Mouse (Mus musculus) left cerebral cortex, adult 8-10 months (tissue): Measurements from ENCODE around the gene Hnrnpc. TPM values are rescaled to one million over a fixed set of nuclear protein-coding genes. Genes with fewer than 3 reads are reported as not detected.
"Not testable (repeated sequence)": the region's sequence is repeated elsewhere in the genome, so short reads cannot be mapped to it uniquely, and the experiment has no call there.

ENCODE experiments used
- DNase-seq, 2 experiments: peaks; one replicate each; pipeline ENCODE4 v3.0.0; 2022; ENCODE audit warnings: low spot score in 2 of 2
- total RNA-seq, 4 experiments: library from RNA; stranded (reverse); gene quantifications; 2 replicates each; pipeline ENCODE4 v1.2.4; 2022

Hnrnpc gene
- total RNA-seq, 4 experiments from 2014 or later, result 182 to 218 (median 204) TPM

DNA sequence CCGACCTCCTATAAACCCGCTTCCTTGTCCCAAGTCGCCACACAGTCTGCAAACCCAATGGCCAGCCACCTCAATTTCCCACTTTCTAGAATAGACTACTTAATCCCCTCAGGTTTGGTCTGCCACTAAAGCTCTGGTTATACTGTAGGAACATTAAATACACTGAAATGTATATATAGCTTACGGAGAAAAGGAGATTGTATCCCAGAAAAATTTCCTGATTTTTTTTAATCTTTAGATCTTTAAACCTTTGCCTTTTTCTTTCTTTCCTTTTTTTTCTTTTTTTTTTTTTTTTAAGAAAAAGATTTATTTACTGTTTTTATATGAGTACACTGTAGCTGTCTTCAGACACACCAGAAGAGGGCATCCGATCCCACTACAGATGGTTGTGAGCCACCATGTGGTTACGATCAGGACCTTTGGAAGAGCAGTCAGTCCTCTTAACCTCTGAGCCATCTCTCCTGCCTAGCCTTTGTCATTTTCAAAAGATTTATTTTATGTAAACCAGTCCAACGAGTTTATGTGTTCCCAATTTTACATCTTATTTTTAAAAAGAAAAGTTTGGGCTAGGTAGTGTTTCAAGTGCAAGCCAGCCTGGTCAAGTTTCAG, 953 bp upstream of the Hnrnpc start:
- no peak for DNase-seq

DNA sequence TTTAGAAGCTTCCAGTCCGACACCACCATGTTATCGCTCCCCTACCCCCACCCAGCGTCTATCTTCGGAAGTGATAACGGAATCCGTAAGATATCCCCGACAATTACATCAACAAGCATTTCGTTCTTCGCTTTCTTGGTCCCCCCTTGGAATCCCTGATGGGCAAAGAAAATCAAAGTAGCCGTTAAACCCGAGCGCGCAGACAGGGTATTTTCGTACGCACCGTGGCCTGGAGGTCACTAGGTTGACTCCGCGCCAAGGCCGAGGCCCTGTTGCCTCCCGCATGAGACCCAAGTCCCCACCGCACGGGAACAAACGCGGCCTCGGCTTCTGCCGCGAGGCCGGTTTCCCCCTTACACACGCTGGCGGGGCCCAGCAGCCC, 363 bp downstream of the Hnrnpc start:
- no peak for DNase-seq

DNA sequence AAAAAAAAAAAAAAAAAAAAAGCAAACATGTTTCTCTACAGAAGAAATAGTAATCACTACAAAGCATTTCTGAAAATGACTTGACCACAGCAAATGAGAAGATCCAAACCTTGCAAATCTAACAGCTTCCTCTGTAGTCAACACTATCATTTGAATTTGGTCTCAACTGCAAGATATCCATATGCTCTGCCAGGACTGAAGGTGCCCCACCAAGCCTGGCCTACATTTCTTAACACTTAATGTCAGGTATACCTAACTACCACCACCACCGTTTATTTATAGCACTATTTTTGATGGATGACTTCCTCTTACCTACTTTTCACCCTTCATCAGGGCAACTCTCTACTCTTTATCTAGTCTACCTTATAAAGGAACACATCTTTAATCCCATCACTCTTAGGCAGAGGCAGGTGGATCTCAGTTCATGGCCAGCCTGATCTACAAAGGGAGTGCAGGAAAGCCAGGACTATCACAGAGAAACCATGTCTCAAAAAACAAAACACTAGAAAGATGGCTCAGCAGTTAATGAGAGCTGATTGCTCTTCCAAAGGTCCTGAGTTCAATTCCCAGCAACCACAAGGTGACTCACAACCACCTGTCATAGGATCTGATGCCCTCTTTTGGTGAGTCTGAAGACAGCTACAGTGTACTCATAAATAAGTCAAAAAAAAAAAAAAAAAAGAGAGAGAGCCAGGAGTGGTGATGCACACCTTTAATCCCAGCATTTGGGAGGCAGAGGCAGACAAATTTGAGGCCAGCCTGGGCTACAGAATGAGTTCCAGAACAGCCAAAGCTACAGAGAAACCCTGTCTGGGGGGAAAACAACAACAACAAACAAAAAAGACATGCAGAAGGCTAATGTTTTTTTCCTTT, 2.3 kb downstream of the Hnrnpc start:
- no peak for DNase-seq

DNA sequence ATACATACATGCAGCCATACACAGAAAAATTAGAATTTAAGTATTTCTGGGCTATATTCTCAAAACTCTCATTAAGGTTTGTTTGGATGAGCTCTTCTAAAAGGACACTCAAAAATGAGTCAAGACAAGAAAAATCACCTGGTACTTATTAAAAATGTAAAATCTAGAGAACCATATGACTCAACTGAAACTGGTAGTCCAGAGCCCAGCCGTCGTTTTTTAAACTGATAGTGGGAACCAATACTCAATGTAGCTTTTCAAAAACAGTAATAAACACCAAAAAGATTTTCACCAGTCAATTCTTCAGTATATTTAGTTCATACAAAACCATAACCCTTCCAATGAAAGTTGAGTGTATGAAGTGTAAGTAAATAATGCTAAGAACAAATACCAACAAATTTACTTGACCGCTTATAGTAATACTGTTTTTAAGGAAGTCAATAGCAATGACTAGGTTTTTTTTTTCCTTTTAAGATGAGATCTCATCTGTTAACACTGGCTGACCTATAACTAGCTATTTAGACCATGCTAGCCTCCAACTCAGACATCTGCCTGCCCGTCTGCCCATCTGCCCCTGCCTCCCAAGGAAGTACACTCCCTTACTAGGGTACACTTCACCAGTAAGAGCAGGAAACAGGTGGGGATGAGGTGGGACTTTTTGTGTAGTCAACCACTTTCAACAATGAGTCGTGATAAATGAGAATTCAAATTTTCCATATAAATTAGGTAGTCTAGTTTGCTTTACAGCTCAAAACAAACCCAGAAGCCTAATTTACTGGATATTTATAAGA, 3.5 kb downstream of the Hnrnpc start:
- no peak for DNase-seq

DNA sequence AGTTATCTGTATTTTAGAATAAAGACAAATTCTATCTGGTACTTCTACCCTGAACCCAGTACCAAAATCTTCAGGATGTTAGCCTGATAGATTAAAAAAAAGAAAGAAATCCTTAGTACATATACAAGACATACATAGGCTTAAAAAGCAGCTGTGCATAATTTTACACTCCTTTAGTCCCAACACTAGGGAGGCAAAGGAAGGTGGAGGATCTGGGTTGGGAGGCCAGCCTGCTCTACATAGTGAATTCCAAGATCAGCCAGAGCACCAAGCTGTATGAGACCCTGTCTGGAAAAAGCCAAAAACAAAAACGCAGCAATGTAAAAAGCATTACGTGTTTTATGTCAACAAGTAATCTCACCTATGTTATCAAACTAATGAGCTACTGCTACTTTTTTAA, 4.3 kb downstream of the Hnrnpc start:
- no peak for DNase-seq

DNA sequence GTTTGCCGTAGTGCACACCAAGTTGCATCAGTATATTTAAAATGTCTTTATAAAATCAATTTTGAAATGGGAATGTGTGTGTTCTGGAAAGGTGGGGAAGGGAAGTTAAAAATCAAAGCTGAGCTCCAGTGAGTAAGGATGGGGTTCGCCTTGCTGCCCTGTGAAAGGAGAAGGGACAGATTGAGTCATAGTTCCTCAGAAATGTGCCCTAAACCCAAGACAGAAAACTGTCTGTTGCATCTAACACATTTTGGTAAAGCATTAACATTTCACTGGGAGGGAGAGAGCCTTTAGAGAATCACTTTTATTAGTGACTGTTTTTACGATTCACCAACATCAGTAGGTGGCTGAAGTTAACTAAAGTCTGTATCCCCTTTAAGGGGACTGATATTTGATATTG, 5.4 kb downstream of the Hnrnpc start:
- DNase-seq, result not testable (repeated sequence)

DNA sequence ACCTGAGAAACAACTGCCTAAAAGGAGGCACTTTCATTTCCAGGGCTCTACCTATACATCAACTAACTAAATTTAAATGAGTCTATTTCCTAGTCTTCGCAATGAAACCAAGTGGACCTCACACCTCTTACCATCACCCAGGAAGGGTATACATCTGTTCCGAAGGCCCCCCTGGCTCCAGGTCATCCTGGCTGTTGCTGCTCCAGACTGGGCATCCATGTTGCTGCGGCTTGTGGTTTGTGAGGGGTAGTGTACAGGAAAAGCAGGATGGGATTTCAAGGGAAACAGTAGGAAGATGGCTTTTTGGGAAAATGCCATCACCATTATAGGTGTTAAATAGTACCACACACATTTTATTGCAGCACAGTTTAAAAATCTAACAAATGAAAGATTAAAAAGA, 6.6 kb downstream of the Hnrnpc start:
- not testable (repeated sequence) for DNase-seq

DNA sequence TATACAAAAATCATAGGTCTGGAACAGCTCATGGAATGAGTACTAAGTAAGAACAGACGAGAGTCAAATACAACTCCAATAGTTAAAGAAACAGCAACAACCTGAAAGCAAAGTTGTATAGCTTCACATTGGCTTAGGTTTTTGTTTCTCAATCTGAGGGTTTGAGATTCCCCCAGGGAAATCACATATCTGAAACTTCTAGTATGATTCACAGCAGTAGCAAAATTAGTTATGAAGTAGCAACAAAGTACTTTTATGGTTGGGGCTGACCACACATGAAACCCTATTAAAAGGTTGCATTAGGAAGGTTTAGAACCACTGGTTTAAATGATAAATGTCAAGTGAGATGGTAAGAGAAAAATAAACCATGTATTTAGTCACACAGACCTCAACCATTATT, 9.3 kb downstream of the Hnrnpc start:
- no peak for DNase-seq

DNA sequence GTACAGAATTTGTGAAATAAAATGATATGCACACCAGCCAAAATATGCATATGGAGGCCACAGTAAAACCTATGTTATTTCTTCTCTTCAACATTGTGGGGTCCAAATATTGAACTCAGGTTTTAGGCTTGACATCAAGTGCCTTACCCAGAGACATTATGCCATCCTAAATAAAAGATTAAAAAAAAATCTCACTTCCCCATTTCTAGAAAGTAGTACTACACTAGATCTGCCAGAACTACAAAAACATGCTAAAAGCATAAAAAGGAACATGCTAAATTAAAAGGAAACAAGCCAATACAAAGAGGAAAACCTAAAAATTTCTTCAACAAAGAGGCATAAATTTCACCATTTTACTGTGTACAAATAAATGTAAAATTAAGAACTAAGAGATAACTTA, 20.7 kb downstream of the Hnrnpc start:
- DNase-seq, result no peak

DNA sequence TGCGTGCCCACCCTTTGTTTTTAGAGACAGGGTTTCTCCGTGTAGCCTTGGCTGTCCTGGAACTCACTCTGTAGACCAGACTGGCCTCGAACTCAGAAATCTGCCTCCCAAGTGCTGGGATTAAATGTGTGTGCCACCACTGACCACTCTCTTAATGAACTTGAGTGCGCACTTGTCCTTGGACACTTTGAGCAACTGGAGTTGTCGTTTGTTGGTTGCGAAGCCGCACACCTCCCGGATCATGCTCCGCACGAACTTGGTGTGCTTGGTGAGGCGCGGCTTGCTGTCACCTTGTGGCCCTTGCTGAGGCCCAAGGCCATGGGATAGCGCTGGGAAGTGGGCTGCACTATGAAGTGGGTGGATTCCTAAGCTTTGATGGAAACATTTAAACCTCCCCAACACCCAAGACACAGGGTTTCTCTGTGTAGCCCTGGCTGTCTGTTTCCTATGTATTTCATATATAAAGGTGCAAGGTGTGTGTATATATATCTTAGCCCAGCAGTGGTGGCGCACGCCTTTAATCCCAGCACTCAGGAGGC, 32.2 kb downstream of the Hnrnpc start:
- no peak for DNase-seq

DNA sequence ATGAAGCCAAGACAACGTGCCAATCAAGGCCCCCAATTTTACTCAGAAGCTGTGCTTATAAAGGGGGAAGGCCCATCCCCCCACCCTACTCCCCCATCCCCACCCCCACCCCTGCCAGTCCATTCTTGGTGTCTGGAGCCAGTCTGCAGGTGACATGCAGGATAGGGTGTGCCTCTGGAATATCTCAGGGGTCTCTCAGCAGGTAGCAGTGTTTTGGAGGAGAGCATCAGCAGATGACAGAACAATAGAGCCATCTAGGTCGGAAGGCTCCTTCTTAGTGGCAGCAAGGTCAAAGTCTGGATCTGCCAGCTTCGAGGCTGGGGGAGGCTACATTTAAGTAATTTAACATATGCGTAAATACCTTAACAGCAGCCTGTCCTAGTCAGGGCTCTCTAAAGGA, 37.7 kb downstream of the Hnrnpc start:
- DNase-seq, result no peak

DNA sequence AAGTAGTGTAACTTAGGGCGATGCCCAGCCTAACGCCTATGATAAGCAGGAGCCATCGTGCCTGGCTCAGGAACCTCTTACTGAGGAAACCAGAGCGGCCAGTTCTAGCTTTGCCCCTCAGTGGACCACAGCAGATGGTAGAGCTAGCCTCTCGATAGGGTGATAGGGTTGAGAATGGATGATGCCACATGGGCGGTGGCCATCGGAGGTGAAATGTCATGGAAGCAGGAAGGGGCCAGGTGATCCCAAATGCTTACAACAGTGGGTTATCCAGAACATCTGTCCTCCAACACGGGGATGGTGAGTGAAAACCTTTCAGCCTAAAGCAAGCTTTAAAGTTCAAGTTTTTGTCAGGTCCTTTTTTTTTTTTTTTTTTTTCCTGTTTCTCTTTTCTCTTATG, 42.0 kb downstream of the Hnrnpc start:
- no peak for DNase-seq

DNA sequence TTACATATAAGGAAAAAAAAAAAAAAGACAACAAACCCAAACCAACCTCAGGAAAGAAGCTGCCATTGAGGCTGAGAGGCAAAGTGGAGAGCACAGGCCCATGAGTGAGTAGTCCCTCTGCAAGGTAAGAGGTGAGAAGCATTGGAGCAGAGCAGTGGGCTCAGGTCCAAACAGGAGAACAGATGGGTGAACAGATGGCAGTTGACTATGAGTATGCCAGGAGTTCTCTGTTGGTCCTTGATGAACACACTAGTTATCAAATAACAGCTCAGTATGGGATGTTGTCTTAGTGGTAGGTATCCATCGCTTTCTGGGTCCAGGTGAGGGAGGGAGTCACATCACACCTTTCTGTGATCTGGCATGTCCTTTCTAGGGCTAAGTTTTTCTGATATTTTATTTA, 43.0 kb downstream of the Hnrnpc start:
- no peak for DNase-seq

DNA sequence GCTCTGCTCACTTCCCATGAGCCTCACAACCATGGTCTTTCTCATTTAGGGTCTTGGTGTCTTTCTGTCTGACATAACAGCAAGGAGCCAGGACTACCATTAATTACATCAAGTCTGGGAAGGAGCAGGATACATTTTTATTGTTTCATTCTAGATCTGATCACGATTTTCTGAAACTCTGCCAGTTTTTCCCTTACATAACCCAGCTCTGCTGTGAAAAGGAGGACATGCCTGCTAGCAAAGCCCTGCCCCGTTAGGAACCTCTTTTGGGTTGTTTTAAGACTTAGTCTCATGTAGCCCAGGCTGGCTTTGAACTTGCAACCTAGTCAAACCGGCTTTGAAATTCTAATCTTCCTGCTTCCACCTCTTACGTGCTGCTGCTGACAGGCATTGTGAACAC, 43.8 kb downstream of the Hnrnpc start:
- DNase-seq, result no peak

DNA sequence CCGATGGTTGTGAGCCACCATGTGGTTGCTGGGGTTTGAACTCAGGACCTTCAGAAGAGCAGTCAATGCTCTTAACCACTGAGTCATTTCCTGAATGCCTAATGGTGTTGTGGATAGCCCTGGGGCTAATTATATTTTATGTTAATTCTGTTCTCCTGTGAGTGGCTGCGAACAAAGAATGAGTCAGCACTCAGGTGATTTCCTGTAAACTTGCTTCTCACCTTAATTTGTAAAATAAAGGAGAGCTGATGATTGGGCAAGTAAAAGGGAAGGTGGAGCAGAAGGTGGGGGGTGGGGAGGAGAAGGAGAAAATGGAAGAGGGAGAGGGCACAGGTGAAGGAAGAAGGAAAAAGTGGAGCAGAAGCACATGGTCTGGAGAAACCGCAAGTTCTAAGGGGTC, 51.1 kb downstream of the Hnrnpc start:
- DNase-seq, result not testable (repeated sequence)

DNA sequence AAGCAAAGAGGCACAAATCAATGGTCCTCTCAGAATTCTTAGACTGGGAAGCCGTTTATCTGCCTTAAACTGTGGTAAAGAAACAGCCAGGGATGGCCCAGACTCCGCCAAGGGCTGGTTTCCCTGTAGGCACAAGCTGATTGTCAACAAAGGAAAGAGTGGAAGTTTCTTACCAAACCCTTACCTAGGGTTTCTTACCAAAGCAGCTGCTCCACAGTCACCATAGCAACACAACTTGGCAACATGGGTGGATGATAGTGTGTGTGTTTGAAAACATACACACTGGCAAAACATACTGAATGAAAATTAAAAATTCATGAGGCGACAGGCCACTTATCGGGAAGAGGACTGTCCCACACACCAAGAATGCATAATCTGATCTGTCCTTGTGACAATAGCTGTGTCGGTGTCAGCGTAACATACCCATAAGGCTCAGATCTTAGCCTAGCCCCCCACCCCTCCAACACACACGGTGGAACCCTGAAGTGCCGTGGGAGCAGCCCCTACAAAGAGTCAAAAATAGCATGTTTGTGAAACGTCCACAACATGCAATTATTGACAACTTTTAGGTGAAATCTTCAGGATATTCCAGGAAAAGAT, 57.8 kb downstream of the Hnrnpc start:
- DNase-seq, result no peak

DNA sequence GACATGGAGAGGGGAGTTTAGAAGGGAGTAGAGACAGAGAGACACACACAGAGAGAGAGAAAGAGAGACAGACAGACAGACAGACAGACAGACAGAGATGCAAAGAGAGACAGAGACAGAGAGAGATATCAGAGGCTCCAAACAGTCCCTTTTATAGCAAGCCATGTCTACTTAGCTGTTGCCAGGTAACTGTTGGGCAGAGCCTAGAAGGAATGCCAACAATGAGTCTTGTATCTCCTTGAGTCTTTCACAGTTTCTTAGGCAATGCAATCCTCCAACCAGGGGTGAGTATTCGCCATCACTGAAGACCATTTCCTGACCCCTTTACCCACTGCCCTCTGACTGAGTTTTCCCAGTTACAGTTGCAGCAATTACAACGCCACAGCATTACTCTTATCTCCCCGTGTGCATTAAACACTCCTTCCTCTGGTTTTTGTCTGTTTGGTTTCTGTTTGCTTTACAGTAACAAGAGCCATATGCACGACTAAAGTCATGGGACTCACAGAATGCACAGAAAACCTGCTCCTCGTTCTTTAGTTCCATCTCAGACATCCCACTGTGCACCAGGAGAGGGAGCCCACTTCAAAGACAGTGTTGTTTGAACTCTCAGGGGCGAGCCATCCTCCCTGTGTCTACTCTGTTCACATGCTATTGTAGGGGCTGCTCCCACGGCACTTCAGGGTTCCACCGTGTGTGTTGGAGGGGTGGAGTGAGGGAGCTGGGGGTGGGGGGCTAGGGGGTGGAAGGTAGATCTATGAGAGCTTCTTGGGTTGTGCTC, 58.7 kb downstream of the Hnrnpc start:
- no peak for DNase-seq

DNA sequence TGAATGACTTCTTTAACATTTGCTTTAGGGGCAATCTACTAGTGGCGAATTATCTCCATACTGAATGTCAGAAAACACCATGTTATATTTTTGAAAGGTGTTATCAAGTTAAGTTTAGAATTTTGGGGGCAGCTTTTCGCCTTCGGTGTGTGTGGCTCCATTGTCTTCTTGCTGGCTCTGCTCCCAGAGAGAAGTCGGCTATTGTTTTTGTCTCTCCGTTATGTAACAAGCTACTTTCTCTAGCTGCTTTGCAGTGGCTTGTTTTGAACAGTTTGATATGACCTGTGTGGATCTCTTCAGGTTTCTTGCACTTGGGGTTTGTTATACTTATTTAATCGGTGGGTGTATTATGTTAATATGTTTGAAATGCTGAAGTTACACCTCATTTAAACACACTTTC, 60.4 kb downstream of the Hnrnpc start:
- DNase-seq, result peak in 1 of 2 experiments; percentile 23

DNA sequence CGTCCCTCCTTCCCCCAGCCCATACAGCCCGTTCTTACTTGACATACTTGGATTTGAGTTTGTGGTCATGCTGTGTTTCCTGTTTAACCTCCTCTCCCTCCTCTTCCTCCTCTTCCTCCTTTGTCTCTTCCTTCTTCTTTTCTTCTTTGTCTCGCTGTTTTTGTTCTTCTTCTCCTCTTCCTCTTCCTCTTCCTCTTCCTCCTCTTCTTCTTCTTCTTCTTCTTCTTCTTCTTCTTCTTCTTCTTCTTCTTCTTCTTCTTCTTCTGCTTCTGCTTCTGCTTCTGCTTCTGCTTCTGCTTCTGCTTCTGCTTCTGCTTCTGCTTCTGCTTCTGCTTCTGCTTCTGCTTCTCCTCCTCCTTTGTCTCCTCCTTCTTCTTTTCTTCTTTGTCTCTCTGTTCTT, 61.5 kb downstream of the Hnrnpc start, which contains the start of gene Olfr221:
Gene Olfr221 (minus strand): TSS at position 101 of the 400 bp plus-strand sequence.
- not testable (repeated sequence) for DNase-seq

DNA sequence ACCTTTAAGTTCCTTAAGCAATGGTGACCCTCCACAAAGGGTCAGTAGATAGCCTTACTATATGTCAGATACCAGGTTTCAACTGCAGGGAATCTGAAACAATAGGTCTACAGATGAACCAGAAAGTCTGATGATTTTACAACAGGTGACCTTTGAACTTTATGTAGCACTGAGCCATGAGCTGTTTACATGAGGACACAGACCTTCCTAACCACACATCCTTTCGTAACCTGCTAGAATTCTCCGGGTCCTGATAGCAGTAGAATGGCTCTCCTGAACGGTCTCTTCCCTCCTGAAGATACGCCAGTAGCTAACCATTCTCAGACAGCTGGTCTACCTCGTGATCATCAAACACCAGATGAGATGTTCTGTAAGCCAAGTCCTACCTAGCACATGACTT, 64.5 kb downstream of the Hnrnpc start:
- no peak for DNase-seq

DNA sequence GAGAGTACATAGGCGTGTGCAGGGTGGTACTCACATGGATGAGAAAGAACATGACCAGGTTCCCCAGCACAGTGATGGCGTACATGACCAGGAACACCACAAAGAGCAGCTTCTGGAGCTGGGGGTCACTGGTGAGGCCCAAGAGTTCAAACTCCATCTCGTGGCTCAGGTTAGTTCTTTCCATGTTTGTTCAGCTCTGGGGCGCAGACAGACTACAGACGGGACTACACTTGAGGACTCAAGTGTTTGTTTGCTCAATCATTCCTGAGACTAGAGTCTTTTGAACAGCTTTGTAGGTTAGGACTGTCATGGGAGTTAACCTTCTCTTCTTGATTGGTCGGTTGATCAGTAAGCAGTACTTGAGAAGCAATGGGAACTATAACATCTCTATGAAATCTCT, 67.9 kb downstream of the Hnrnpc start:
- no peak for DNase-seq
